Mouse (Mus musculus) midbrain, embryonic 15.5 days (tissue): Measurements from ENCODE around the gene Susd4. TPM values are rescaled to one million over a fixed set of nuclear protein-coding genes. Genes with fewer than 3 reads are reported as not detected.

ENCODE experiments used
- ATAC-seq: fragments of 200-750 bp; cut with Nextera tagmentation; replicated peaks from 2 replicates; pipeline ENCODE4 v1.8.0; 2017; ENCODE audit warnings: moderate TSS enrichment
- H3K27ac ChIP-seq: fragments of 300-500 bp; sonication (generic); 2 replicates; pipeline ENCODE4 v1.5.1; 2015; ENCODE audit warnings: mild to moderate bottlenecking, inconsistent platforms
- H3K27me3 ChIP-seq: fragments of 300-500 bp; sonication (generic); replicated peaks from 2 replicates; pipeline ENCODE4 v1.6.1; 2015; ENCODE audit warnings: inconsistent platforms
- H3K36me3 ChIP-seq: fragments of 300-500 bp; sonication (generic); replicated peaks from 2 replicates; pipeline ENCODE4 v1.6.1; 2015; ENCODE audit warnings: inconsistent platforms
- H3K4me1 ChIP-seq: fragments of 300-500 bp; sonication (generic); 2 replicates; pipeline ENCODE4 v1.6.1; 2015; ENCODE audit warnings: inconsistent platforms
- H3K4me2 ChIP-seq: fragments of 300-500 bp; sonication (generic); 2 replicates; pipeline ENCODE4 v1.6.1; 2015; ENCODE audit warnings: inconsistent platforms, mild to moderate bottlenecking, moderate library complexity
- H3K4me3 ChIP-seq: fragments of 300-500 bp; sonication (generic); 2 replicates; pipeline ENCODE4 v1.5.1; 2015; ENCODE audit warnings: mild to moderate bottlenecking, inconsistent platforms
- H3K9ac ChIP-seq: fragments of 300-500 bp; sonication (generic); 2 replicates; pipeline ENCODE4 v1.6.1; 2015; ENCODE audit warnings: mild to moderate bottlenecking, inconsistent platforms
- H3K9me3 ChIP-seq: fragments of 300-500 bp; sonication (generic); 2 replicates; pipeline ENCODE4 v1.6.1; 2016; ENCODE audit warnings: inconsistent platforms
- WGBS: fragments of 180-500 bp; shearing (Covaris S2); methylation state at CpG from one replicate; pipeline ENCODE4 v1.1.7; 2015; ENCODE audit warnings: mixed read lengths; 5-methylcytosine and 5-hydroxymethylcytosine counted together
- polyA plus RNA-seq: library from polyadenylated mRNA; unstranded; fragments of >200 nt; fragmentation: Nextera tagmentation; extraction: Ambion mirVana; gene quantifications from 2 replicates; pipeline ENCODE4 v1.2.1, GENCODE M21; 2015

Susd4 gene
- polyA plus RNA-seq, 1 experiment from 2014 or later, result 81.8 TPM

GRCm38 (mm10) chr1:182792521-182793071 lies 28.9 kb downstream of the Susd4 start:
- no peaks in the 10 kb centered on the region for H3K9me3 ChIP-seq
- no peaks in the 10 kb centered on the region for H3K27me3 ChIP-seq
- no peak overlapping the region for H3K4me3 ChIP-seq
- H3K4me2 ChIP-seq, result no peak overlapping the region
- WGBS, result 23% methylated on average over 16 of the region's 16 CpGs
- no peak overlapping the region for H3K9ac ChIP-seq
- no peaks in the 10 kb centered on the region for H3K36me3 ChIP-seq
- H3K4me1 ChIP-seq, result peaks cover 19% of the 10 kb centered on the region
- peak overlapping the region; percentile 49; the same call in 1 of the 2 replicates for H3K27ac ChIP-seq
- no peak for ATAC-seq

GRCm38 (mm10) chr1:182794221-182794620 lies 30.6 kb downstream of the Susd4 start:
- Histone ChIP-seq H3K4me1 (peaks cover 19% of the 10 kb centered on the region), H3K9ac (no peak overlapping the region), H3K36me3 (no peaks in the 10 kb centered on the region), H3K4me2 (no peak overlapping the region), H3K4me3 (no peak overlapping the region), H3K9me3 (no peaks in the 10 kb centered on the region), H3K27ac (no peak overlapping the region), H3K27me3 (no peaks in the 10 kb centered on the region)
- ATAC-seq, result no peak
- WGBS, result 91% methylated on average over 10 of the region's 10 CpGs

GRCm38 (mm10) chr1:182794628-182795027 lies 31.0 kb downstream of the Susd4 start:
- Histone ChIP-seq H3K9me3 (no peaks in the 10 kb centered on the region), H3K4me1 (peaks cover 19% of the 10 kb centered on the region), H3K27ac (no peak overlapping the region), H3K4me2 (no peak overlapping the region), H3K9ac (no peak overlapping the region), H3K27me3 (no peaks in the 10 kb centered on the region), H3K4me3 (no peak overlapping the region), H3K36me3 (no peaks in the 10 kb centered on the region)
- no peak for ATAC-seq
- WGBS, result 94% methylated on average over 9 of the region's 9 CpGs

- Histone ChIP-seq H3K36me3 (no peaks in the 10 kb centered on the region), H3K27ac (0 out of 2 replicates have a peak overlapping the region, but pooled peaks have one; percentile 18), H3K9me3 (no peaks in the 10 kb centered on the region), H3K27me3 (no peaks in the 10 kb centered on the region), H3K9ac (no peak overlapping the region), H3K4me1 (peaks cover 18% of the 10 kb centered on the region), H3K4me3 (no peak overlapping the region), H3K4me2 (no peak overlapping the region)
- peak; percentile 50 for ATAC-seq
- 58% methylated on average over 14 of the region's 14 CpGs for WGBS
Observed at GRCm38 (mm10) chr1:182797048-182797447, 33.4 kb downstream of the Susd4 start.

GRCm38 (mm10) chr1:182801590-182801989 lies 37.9 kb downstream of the Susd4 start:
- no peak overlapping the region for H3K27ac ChIP-seq
- WGBS, result 77% methylated on average over 2 of the region's 2 CpGs
- ATAC-seq, result no peak

GRCm38 (mm10) chr1:182802891-182803290 lies 39.2 kb downstream of the Susd4 start:
- H3K4me2 ChIP-seq, result no peak overlapping the region
- no peaks in the 10 kb centered on the region for H3K9me3 ChIP-seq
- no peaks in the 10 kb centered on the region for H3K27me3 ChIP-seq
- H3K27ac ChIP-seq, result no peak overlapping the region
- no peak overlapping the region for H3K4me3 ChIP-seq
- no peaks in the 10 kb centered on the region for H3K36me3 ChIP-seq
- H3K4me1 ChIP-seq, result no peaks in the 10 kb centered on the region
- H3K9ac ChIP-seq, result no peak overlapping the region
- no peak for ATAC-seq
- WGBS, result 68% methylated on average over 15 of the region's 15 CpGs

More at GRCm38 (mm10) chr1:182801590-182801989, 37.9 kb downstream of the Susd4 start:
- no peak overlapping the region for H3K4me2 ChIP-seq
- no peak overlapping the region for H3K4me3 ChIP-seq
- H3K9ac ChIP-seq, result no peak overlapping the region
- H3K27me3 ChIP-seq, result no peaks in the 10 kb centered on the region
- H3K36me3 ChIP-seq, result no peaks in the 10 kb centered on the region
- H3K4me1 ChIP-seq, result peaks cover 8% of the 10 kb centered on the region
- H3K9me3 ChIP-seq, result no peaks in the 10 kb centered on the region

GRCm38 (mm10) chr1:182813991-182814390 lies 50.3 kb downstream of the Susd4 start:
- H3K9ac ChIP-seq, result no peak overlapping the region
- H3K27me3 ChIP-seq, result no peaks in the 10 kb centered on the region
- 83% methylated on average over 7 of the region's 7 CpGs for WGBS
- no peak for ATAC-seq
- no peak overlapping the region for H3K27ac ChIP-seq
- H3K4me3 ChIP-seq, result no peak overlapping the region
- H3K9me3 ChIP-seq, result no peaks in the 10 kb centered on the region
- H3K4me2 ChIP-seq, result no peak overlapping the region
- H3K36me3 ChIP-seq, result no peaks in the 10 kb centered on the region
- peaks cover 23% of the 10 kb centered on the region for H3K4me1 ChIP-seq

GRCm38 (mm10) chr1:182814566-182814965 lies 50.9 kb downstream of the Susd4 start:
- Histone ChIP-seq H3K4me1 (peaks cover 26% of the 10 kb centered on the region), H3K9me3 (no peaks in the 10 kb centered on the region), H3K4me2 (no peak overlapping the region), H3K4me3 (no peak overlapping the region), H3K36me3 (no peaks in the 10 kb centered on the region), H3K9ac (no peak overlapping the region), H3K27me3 (no peaks in the 10 kb centered on the region), H3K27ac (no peak overlapping the region)
- 86% methylated on average over 6 of the region's 6 CpGs for WGBS
- no peak for ATAC-seq

GRCm38 (mm10) chr1:182817106-182817505 lies 53.4 kb downstream of the Susd4 start:
- Histone ChIP-seq H3K4me2 (no peak overlapping the region), H3K36me3 (no peaks in the 10 kb centered on the region), H3K27ac (no peak overlapping the region), H3K27me3 (no peaks in the 10 kb centered on the region), H3K9me3 (no peaks in the 10 kb centered on the region), H3K4me1 (peaks cover 21% of the 10 kb centered on the region), H3K9ac (no peak overlapping the region), H3K4me3 (no peak overlapping the region)
- 48% methylated on average over 5 of the region's 5 CpGs for WGBS
- ATAC-seq, result no peak

- Histone ChIP-seq H3K27ac (peak overlapping the region; percentile 56; the same call in 1 of the 2 replicates), H3K36me3 (no peaks in the 10 kb centered on the region), H3K4me1 (peaks cover 21% of the 10 kb centered on the region), H3K9me3 (no peaks in the 10 kb centered on the region), H3K27me3 (no peaks in the 10 kb centered on the region), H3K4me2 (no peak overlapping the region), H3K4me3 (no peak overlapping the region), H3K9ac (no peak overlapping the region)
- WGBS, result 18% methylated on average over 6 of the region's 6 CpGs
- no peak for ATAC-seq
Observed at GRCm38 (mm10) chr1:182817624-182818023, 54.0 kb downstream of the Susd4 start.

GRCm38 (mm10) chr1:182818931-182819330 lies 55.3 kb downstream of the Susd4 start:
- no peak overlapping the region for H3K4me2 ChIP-seq
- peaks cover 30% of the 10 kb centered on the region for H3K4me1 ChIP-seq
- H3K9ac ChIP-seq, result no peak overlapping the region
- no peaks in the 10 kb centered on the region for H3K9me3 ChIP-seq
- 0 out of 2 replicates have a peak overlapping the region, but pooled peaks have one; percentile 31 for H3K27ac ChIP-seq
- no peaks in the 10 kb centered on the region for H3K27me3 ChIP-seq
- no peaks in the 10 kb centered on the region for H3K36me3 ChIP-seq
- no peak overlapping the region for H3K4me3 ChIP-seq
- 0 out of 2 replicates have a peak, but pooled peaks have one; percentile 8 for ATAC-seq
- whole genome bisulfite sequencing, result 39% methylated on average over 10 of the region's 10 CpGs

- Histone ChIP-seq H3K4me3 (no peak overlapping the region), H3K9me3 (no peaks in the 10 kb centered on the region), H3K4me1 (peaks cover 28% of the 10 kb centered on the region), H3K9ac (no peak overlapping the region), H3K4me2 (no peak overlapping the region), H3K27me3 (no peaks in the 10 kb centered on the region), H3K27ac (no peak overlapping the region; the same call in 1 of the 2 replicates), H3K36me3 (no peaks in the 10 kb centered on the region)
- no peak for ATAC-seq
- 73% methylated on average over 10 of the region's 10 CpGs for WGBS
Observed at GRCm38 (mm10) chr1:182822729-182823128, 59.1 kb downstream of the Susd4 start.
